Mouse (Mus musculus) lung, postnatal 0 days (tissue): Measurements from ENCODE around the gene Prtg. TPM values are rescaled to one million over a fixed set of nuclear protein-coding genes. Genes with fewer than 3 reads are reported as not detected.

Experiments used
- ATAC-seq: fragments of 200-750 bp; cut with Nextera tagmentation; 2 replicates; pipeline ENCODE4 v1.8.0; 2017; ENCODE audit warnings: moderate library complexity
- DNase-seq: peaks from one replicate; pipeline ENCODE4 v3.0.0-alpha.2; 2016; ENCODE audit warnings: low spot score
- H3K27ac ChIP-seq: fragments of 300-500 bp; sonication (generic); 2 replicates; pipeline ENCODE4 v1.5.1; 2014; ENCODE audit warnings: antibody characterized with exemption, mild to moderate bottlenecking, low read length, mixed read lengths
- H3K27me3 ChIP-seq: fragments of 300-500 bp; sonication (generic); replicated peaks from 2 replicates; pipeline ENCODE4 v1.6.1; 2014; ENCODE audit warnings: low read length, mixed read lengths; ENCODE audit not compliant: insufficient read depth
- H3K36me3 ChIP-seq: fragments of 300-500 bp; sonication (generic); 2 replicates; pipeline ENCODE4 v1.6.1; 2014; ENCODE audit warnings: low read length, mixed read lengths; ENCODE audit not compliant: insufficient read depth
- H3K4me1 ChIP-seq: fragments of 300-500 bp; sonication (generic); 2 replicates; pipeline ENCODE4 v1.6.1; 2014; ENCODE audit warnings: antibody characterized with exemption, low read depth, low read length, mixed read lengths; ENCODE audit not compliant: insufficient read depth
- H3K4me2 ChIP-seq: fragments of 300-500 bp; sonication (generic); replicated peaks from 2 replicates; pipeline ENCODE4 v1.6.1; 2014; ENCODE audit warnings: low read depth, mild to moderate bottlenecking, low read length, moderate library complexity, mixed read lengths
- H3K4me3 ChIP-seq: fragments of 300-500 bp; sonication (generic); 2 replicates; pipeline ENCODE4 v1.5.1; 2014; ENCODE audit warnings: low read depth, low read length
- H3K9ac ChIP-seq: fragments of 300-500 bp; sonication (generic); replicated peaks from 2 replicates; pipeline ENCODE4 v1.6.1; 2014; ENCODE audit warnings: low read depth, mild to moderate bottlenecking
- H3K9me3 ChIP-seq: fragments of 300-500 bp; sonication (generic); 2 replicates; pipeline ENCODE4 v1.6.1; 2016; ENCODE audit warnings: low read length, mixed read lengths
- CTCF ChIP-seq: IDR thresholded peaks from 2 replicates; pipeline ENCODE4 v1.5.1; 2016; ENCODE audit warnings: antibody characterized with exemption, mild to moderate bottlenecking
- EP300 ChIP-seq: IDR thresholded peaks from 2 replicates; pipeline ENCODE4 v1.6.1; 2016; ENCODE audit warnings: antibody characterized with exemption, mild to moderate bottlenecking, control low read depth
- WGBS: fragments of 180-500 bp; shearing (Covaris S2); extraction: QIAGEN DNeasy Blood & Tissue Kit; methylation state at CpG from one replicate; pipeline ENCODE4 v1.1.7; 2014; 5-methylcytosine and 5-hydroxymethylcytosine counted together
- polyA plus RNA-seq: library from polyadenylated mRNA; unstranded; fragments of >200 nt; fragmentation: Nextera tagmentation; extraction: Ambion mirVana; gene quantifications from 2 replicates; pipeline ENCODE4 v1.2.1, GENCODE M21; 2015

Prtg gene
- polyA plus RNA-seq, 1 experiment from 2014 or later, result 0.04 TPM

DNA sequence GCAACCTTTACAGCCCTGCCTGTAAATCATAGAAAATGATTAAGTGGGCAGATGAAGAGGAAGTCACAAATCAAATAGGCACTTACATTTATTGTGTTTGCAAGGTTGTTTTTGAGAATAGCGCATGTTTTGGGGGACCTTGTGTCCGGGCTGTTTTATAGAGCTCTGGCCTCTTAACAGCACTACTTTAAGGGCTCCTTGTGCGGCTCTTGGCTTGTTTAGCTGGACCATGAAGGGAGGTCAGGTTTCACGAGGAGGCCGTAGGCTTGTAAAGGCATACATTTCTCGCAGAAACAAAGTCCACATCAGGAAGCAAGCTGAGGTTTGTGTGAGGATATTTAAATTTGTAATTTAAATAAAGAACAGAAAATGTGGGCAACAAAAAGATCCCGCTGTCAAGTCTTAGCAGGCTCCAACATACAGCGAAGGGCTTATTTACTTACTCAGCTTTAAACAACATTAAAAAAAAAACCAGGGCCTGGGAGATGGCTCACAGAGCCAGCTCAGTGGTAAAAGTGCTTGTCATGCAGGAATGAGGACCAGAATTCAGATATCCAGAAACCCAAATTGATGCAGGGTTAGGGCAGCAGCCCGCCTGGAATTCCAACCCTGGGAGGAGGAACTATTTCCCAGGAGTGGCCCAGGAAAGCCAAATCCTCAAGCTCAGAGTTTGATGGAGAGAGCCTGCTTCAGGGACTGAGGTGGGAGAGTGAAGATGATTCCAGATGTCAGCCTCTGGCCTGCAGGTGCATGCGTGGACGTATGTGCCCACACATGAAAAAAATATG is 30.2 kb downstream of the Prtg start:
- DNase-seq (no peak), ATAC-seq (no peak)

DNA sequence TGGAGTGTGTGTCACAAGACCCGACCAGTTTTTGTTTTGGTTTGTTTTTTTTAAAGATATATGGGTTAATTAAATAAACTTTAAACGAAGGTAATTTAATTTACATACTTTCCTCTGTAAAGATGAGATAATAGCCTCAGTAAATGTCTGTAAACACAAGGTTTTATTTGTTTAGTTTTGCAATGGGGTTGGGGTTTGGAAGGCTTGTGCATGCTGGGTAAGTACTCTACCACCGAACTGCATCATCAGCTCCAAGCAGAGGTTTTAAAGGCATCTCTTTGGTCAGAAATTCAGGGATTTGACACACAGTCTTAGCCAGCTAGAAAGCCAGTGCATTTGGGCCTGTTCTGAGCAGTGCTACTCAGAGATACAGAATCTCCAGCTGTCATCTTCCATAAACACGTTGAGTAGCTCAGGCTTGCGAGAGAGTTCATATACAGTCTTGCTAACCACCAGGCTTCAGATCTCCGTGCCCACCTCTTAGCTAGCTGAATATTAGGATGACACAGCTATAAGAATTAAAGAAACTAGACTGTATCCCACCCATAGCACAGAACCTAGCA is 31.0 kb downstream of the Prtg start:
- Histone ChIP-seq H3K9me3 (no peaks in the 10 kb centered on the region), H3K27ac (no peak overlapping the region), H3K27me3 (no peaks in the 10 kb centered on the region), H3K36me3 (no peaks in the 10 kb centered on the region), H3K9ac (no peak overlapping the region), H3K4me3 (no peak overlapping the region), H3K4me2 (no peak overlapping the region), H3K4me1 (no peaks in the 10 kb centered on the region)
- DNase-seq, result no peak
- TF ChIP-seq CTCF (no peak), EP300 (no peak)
- no peak for ATAC-seq
- 52% methylated on average over 6 of the region's 6 CpGs for WGBS

More for the DNA sequence above, 30.2 kb downstream of the Prtg start:
- Histone ChIP-seq H3K27ac (no peak overlapping the region), H3K36me3 (no peaks in the 10 kb centered on the region), H3K4me1 (no peaks in the 10 kb centered on the region), H3K9me3 (no peaks in the 10 kb centered on the region), H3K4me3 (no peak overlapping the region), H3K9ac (no peak overlapping the region), H3K4me2 (no peak overlapping the region), H3K27me3 (no peaks in the 10 kb centered on the region)
- TF ChIP-seq EP300, result no peak
- TF ChIP-seq CTCF, result no peak
- 52% methylated on average over 11 of the region's 11 CpGs for WGBS

- Histone ChIP-seq H3K4me3 (no peak overlapping the region), H3K27ac (no peak overlapping the region), H3K4me1 (no peaks in the 10 kb centered on the region), H3K4me2 (no peak overlapping the region), H3K36me3 (no peaks in the 10 kb centered on the region), H3K9ac (no peak overlapping the region), H3K27me3 (no peaks in the 10 kb centered on the region), H3K9me3 (no peaks in the 10 kb centered on the region)
- no peak for TF ChIP-seq CTCF
- TF ChIP-seq EP300, result no peak
- 45% methylated on average over 3 of the region's 3 CpGs for WGBS
- no peak for DNase-seq
- no peak for ATAC-seq
These were observed 31.6 kb downstream of the Prtg start for GRCm38 (mm10) chr9:72838256-72838655.

GRCm38 (mm10) chr9:72839346-72839990 is 32.8 kb downstream of the Prtg start:
- Histone ChIP-seq H3K4me3 (no peak overlapping the region), H3K36me3 (no peaks in the 10 kb centered on the region), H3K9me3 (no peaks in the 10 kb centered on the region), H3K9ac (no peak overlapping the region), H3K27ac (no peak overlapping the region), H3K27me3 (no peaks in the 10 kb centered on the region), H3K4me1 (no peaks in the 10 kb centered on the region), H3K4me2 (no peak overlapping the region)
- DNase-seq, result no peak
- no peak for ATAC-seq
- WGBS, result 78% methylated on average over 15 of the region's 15 CpGs
- no peak for TF ChIP-seq CTCF
- no peak for TF ChIP-seq EP300

DNA sequence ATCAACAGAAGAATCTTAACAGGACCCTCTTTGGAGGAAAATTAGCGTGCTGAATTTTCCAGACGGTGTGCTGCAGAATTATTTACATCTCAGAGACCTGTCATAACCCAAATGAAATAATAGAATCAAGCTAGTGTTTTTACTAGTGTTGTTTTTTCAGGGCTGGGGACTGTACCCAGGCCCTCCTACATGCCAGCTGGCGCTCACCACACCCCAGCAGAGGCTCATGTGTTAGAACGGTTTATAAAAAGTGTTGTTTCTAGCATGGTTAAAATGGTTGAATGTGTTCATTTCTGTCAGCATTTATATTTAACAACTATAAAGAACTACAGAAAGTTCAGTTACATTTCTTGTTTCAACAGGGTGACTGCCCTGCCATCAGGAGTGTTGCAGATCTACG is 37.8 kb downstream of the Prtg start:
- H3K36me3 ChIP-seq, result no peaks in the 10 kb centered on the region
- H3K4me2 ChIP-seq, result no peak overlapping the region
- H3K4me1 ChIP-seq, result no peaks in the 10 kb centered on the region
- H3K9me3 ChIP-seq, result no peaks in the 10 kb centered on the region
- no peak overlapping the region for H3K27ac ChIP-seq
- 84% methylated on average over 5 of the region's 5 CpGs for WGBS
- TF ChIP-seq CTCF (no peak), EP300 (no peak)
- no peaks in the 10 kb centered on the region for H3K27me3 ChIP-seq
- ATAC-seq (no peak), DNase-seq (no peak)
- no peak overlapping the region for H3K9ac ChIP-seq
- no peak overlapping the region for H3K4me3 ChIP-seq

DNA sequence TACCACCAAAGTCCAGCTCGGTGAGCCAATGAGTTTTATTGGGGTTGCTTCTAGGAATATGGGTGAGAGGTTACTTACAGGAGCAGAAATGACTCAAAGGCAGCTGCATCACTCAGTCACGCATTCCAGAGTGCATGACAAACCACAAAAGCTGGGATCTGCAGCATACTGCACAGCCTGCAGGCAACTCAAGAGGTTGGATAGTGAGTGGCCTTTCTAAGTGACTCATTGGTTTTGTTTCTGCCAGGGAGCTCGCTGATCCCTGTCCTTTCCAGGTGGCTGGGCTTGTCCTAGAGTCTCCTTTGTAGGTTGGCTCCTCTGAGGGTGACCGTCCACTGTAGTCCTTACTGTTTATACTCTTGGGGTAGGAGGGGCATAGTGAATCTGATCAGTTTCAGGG is 39.5 kb downstream of the Prtg start:
- H3K27ac ChIP-seq, result no peak overlapping the region
- no peak overlapping the region for H3K4me3 ChIP-seq
- H3K9me3 ChIP-seq, result no peaks in the 10 kb centered on the region
- no peak for ATAC-seq
- no peaks in the 10 kb centered on the region for H3K36me3 ChIP-seq
- H3K27me3 ChIP-seq, result no peaks in the 10 kb centered on the region
- TF ChIP-seq CTCF (no peak), EP300 (no peak)
- no peaks in the 10 kb centered on the region for H3K4me1 ChIP-seq
- no peak for DNase-seq
- 75% methylated on average over 4 of the region's 4 CpGs for WGBS
- no peak overlapping the region for H3K4me2 ChIP-seq
- no peak overlapping the region for H3K9ac ChIP-seq
